Mouse (Mus musculus): ENCODE measurements around the gene Ebi3. TPM values are rescaled to one million over a fixed set of nuclear protein-coding genes. Genes with fewer than 3 reads are reported as not detected.
A peak's percentile ranks its signal among the peaks of the same experiment; 100 is the strongest.

Ebi3 gene
- polyA plus RNA-seq, 1 experiment from 2014 or later, result 2.2 TPM

GRCm38 (mm10) chr17:55954229-55954628 is 1.8 kb downstream of the Ebi3 start:
- no peak overlapping the region for H3K27ac ChIP-seq (replicated peaks; ENCODE audit: low read depth, low read length)
- DNase-seq (ENCODE audit: low spot score) (no peak), ATAC-seq (replicated peaks; ENCODE audit: insufficient number of reproducible peaks, low FRiP score, low TSS enrichment, low read depth) (no peak)
- H3K9ac ChIP-seq (replicated peaks; ENCODE audit: low read length), result no peak overlapping the region
- no peak overlapping the region for H3K4me3 ChIP-seq (ENCODE audit: low read depth, low read length)
- H3K4me1 ChIP-seq (ENCODE audit: control insufficient read depth, insufficient read depth, low read length), result no peaks in the 10 kb centered on the region
- WGBS, result 41% methylated on average over 16 of the region's 16 CpGs
- H3K36me3 ChIP-seq (replicated peaks; ENCODE audit: control insufficient read depth, insufficient read depth, low read depth, low read length), result no peaks in the 10 kb centered on the region
- no peak overlapping the region for H3K4me2 ChIP-seq (ENCODE audit: low read depth, low read length)
- no peaks in the 10 kb centered on the region for H3K9me3 ChIP-seq (replicated peaks; ENCODE audit: control insufficient read depth, low read length)
- peaks cover 2% of the 10 kb centered on the region; the same call in 1 of the 2 replicates for H3K27me3 ChIP-seq (ENCODE audit: control insufficient read depth, insufficient read depth, low read length)

DNA sequence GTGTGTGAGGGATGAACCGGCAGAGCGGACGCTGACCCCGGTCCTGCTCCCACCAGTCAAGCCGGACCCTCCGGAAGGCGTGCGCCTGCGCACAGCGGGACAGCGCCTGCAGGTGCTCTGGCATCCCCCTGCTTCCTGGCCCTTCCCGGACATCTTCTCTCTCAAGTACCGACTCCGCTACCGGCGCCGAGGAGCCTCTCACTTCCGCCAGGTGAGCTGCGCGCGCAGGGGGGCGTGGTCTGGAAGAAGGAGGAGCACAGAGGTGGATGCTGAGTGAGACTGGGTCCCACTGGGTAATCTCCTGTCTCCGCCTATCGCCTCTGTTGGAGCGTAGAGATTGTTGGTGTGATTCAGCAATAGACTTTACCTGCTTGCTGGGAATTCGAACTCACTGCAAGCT is 3.7 kb downstream of the Ebi3 start:
- Histone ChIP-seq H3K4me2 (ENCODE audit: low read depth, low read length) (peak overlapping the region; percentile 80), H3K4me1 (ENCODE audit: control insufficient read depth, insufficient read depth, low read length) (no peaks in the 10 kb centered on the region), H3K27ac (replicated peaks; ENCODE audit: low read depth, low read length) (no peak overlapping the region), H3K4me3 (ENCODE audit: low read depth, low read length) (peak overlapping the region; percentile 41), H3K36me3 (replicated peaks; ENCODE audit: control insufficient read depth, insufficient read depth, low read depth, low read length) (no peaks in the 10 kb centered on the region), H3K9me3 (replicated peaks; ENCODE audit: control insufficient read depth, low read length) (no peaks in the 10 kb centered on the region), H3K9ac (replicated peaks; ENCODE audit: low read length) (peak overlapping the region; percentile 51), H3K27me3 (ENCODE audit: control insufficient read depth, insufficient read depth, low read length) (peaks cover 2% of the 10 kb centered on the region; the same call in 1 of the 2 replicates)
- peak; percentile 78 for DNase-seq (ENCODE audit: low spot score)
- under 1% methylated on average over 26 of the region's 26 CpGs for whole genome bisulfite sequencing
- no peak for ATAC-seq (replicated peaks; ENCODE audit: insufficient number of reproducible peaks, low FRiP score, low TSS enrichment, low read depth)

- Histone ChIP-seq H3K27ac (replicated peaks; ENCODE audit: low read depth, low read length) (no peak overlapping the region), H3K9me3 (replicated peaks; ENCODE audit: control insufficient read depth, low read length) (no peaks in the 10 kb centered on the region), H3K4me3 (ENCODE audit: low read depth, low read length) (peak overlapping the region; percentile 41), H3K4me1 (ENCODE audit: control insufficient read depth, insufficient read depth, low read length) (no peaks in the 10 kb centered on the region), H3K4me2 (ENCODE audit: low read depth, low read length) (peak overlapping the region; percentile 80), H3K36me3 (replicated peaks; ENCODE audit: control insufficient read depth, insufficient read depth, low read depth, low read length) (no peaks in the 10 kb centered on the region), H3K27me3 (ENCODE audit: control insufficient read depth, insufficient read depth, low read length) (peaks cover 2% of the 10 kb centered on the region; the same call in 1 of the 2 replicates), H3K9ac (replicated peaks; ENCODE audit: low read length) (peak overlapping the region; percentile 51; the same call in 1 of the 2 replicates)
- DNase-seq (ENCODE audit: low spot score), result no peak
- no peak for ATAC-seq (replicated peaks; ENCODE audit: insufficient number of reproducible peaks, low FRiP score, low TSS enrichment, low read depth)
- WGBS, result 39% methylated on average over 6 of the region's 6 CpGs
Observed at GRCm38 (mm10) chr17:55956591-55956990, 4.2 kb downstream of the Ebi3 start.

- 13% methylated on average over 9 of the region's 9 CpGs for WGBS
- Histone ChIP-seq H3K27ac (replicated peaks; ENCODE audit: low read depth, low read length) (no peak overlapping the region), H3K9me3 (replicated peaks; ENCODE audit: control insufficient read depth, low read length) (no peaks in the 10 kb centered on the region), H3K4me3 (ENCODE audit: low read depth, low read length) (no peak overlapping the region), H3K4me1 (ENCODE audit: control insufficient read depth, insufficient read depth, low read length) (no peaks in the 10 kb centered on the region), H3K36me3 (replicated peaks; ENCODE audit: control insufficient read depth, insufficient read depth, low read depth, low read length) (no peaks in the 10 kb centered on the region), H3K9ac (replicated peaks; ENCODE audit: low read length) (no peak overlapping the region), H3K4me2 (ENCODE audit: low read depth, low read length) (no peak overlapping the region), H3K27me3 (ENCODE audit: control insufficient read depth, insufficient read depth, low read length) (peaks cover 2% of the 10 kb centered on the region; the same call in 1 of the 2 replicates)
- DNase-seq (ENCODE audit: low spot score) (peak; percentile 83), ATAC-seq (replicated peaks; ENCODE audit: insufficient number of reproducible peaks, low FRiP score, low TSS enrichment, low read depth) (0 out of 2 replicates have a peak, but pooled peaks have one; percentile 36)
Observed at GRCm38 (mm10) chr17:55957168-55957567, 4.7 kb downstream of the Ebi3 start.

DNA sequence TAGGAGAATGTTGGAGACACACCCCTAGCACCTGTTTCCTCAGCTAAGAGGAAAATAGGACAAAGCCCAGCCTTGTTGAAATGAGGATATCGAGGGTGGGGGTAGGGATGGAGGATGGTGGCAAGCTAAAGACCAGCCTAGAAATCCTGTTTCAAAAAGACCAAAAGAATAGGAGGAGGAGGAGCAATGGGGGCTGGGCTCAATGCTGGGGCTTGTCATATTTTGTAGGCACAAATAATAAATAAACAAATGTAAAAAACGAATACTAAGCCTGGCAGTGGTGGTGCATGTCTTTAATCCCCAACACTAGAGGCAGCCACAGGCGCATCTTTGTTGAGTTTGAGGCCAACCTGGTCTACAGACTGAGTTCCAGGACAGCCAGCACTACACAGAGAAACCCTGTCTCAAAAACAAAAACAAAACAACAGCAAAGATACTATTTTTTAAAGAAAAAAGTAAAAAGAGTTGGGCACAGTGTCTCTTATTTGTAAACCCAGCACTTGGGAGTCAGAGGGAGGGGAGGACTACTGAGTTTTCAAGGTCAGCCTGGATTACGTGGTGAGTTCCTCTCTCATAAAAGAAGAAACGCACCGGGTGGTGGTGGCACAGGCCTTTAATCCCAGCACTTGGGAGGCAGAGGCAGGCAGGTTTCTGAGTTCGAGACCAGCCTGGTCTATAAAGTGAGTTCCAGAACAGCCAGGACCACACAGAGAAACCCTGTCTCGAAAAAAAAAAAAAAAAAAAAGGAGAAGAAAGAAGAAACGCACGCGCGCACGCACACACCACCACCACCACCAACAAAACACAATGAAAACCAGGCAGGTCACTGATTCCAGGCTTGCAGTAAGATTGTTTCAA is 5.5 kb downstream of the Ebi3 start:
- no peak overlapping the region for H3K27ac ChIP-seq (replicated peaks; ENCODE audit: low read depth, low read length)
- ATAC-seq (replicated peaks; ENCODE audit: insufficient number of reproducible peaks, low FRiP score, low TSS enrichment, low read depth) (no peak), DNase-seq (ENCODE audit: low spot score) (no peak)
- no peaks in the 10 kb centered on the region for H3K9me3 ChIP-seq (replicated peaks; ENCODE audit: control insufficient read depth, low read length)
- H3K36me3 ChIP-seq (replicated peaks; ENCODE audit: control insufficient read depth, insufficient read depth, low read depth, low read length), result no peaks in the 10 kb centered on the region
- peak overlapping the region; percentile 54 for H3K4me3 ChIP-seq (ENCODE audit: low read depth, low read length)
- 81% methylated on average over 13 of the region's 13 CpGs for WGBS
- no peaks in the 10 kb centered on the region for H3K4me1 ChIP-seq (ENCODE audit: control insufficient read depth, insufficient read depth, low read length)
- H3K27me3 ChIP-seq (ENCODE audit: control insufficient read depth, insufficient read depth, low read length), result peaks cover 2% of the 10 kb centered on the region; the same call in 1 of the 2 replicates
- H3K9ac ChIP-seq (replicated peaks; ENCODE audit: low read length), result peak overlapping the region; percentile 63
- H3K4me2 ChIP-seq (ENCODE audit: low read depth, low read length), result peak overlapping the region; percentile 60

- peak overlapping the region; percentile 63 for H3K9ac ChIP-seq (replicated peaks; ENCODE audit: low read length)
- H3K4me1 ChIP-seq (ENCODE audit: control insufficient read depth, insufficient read depth, low read length), result no peaks in the 10 kb centered on the region
- H3K27ac ChIP-seq (replicated peaks; ENCODE audit: low read depth, low read length), result peak overlapping the region; percentile 28; the same call in 1 of the 2 replicates
- 27% methylated on average over 2 of the region's 2 CpGs for WGBS
- H3K4me2 ChIP-seq (ENCODE audit: low read depth, low read length), result peak overlapping the region; percentile 60
- DNase-seq (ENCODE audit: low spot score) (no peak), ATAC-seq (replicated peaks; ENCODE audit: insufficient number of reproducible peaks, low FRiP score, low TSS enrichment, low read depth) (no peak)
- H3K4me3 ChIP-seq (ENCODE audit: low read depth, low read length), result peak overlapping the region; percentile 54
- no peaks in the 10 kb centered on the region for H3K36me3 ChIP-seq (replicated peaks; ENCODE audit: control insufficient read depth, insufficient read depth, low read depth, low read length)
- H3K9me3 ChIP-seq (replicated peaks; ENCODE audit: control insufficient read depth, low read length), result no peaks in the 10 kb centered on the region
- peaks cover 2% of the 10 kb centered on the region; the same call in 1 of the 2 replicates for H3K27me3 ChIP-seq (ENCODE audit: control insufficient read depth, insufficient read depth, low read length)
Observed at GRCm38 (mm10) chr17:55958584-55958886, 6.1 kb downstream of the Ebi3 start.

GRCm38 (mm10) chr17:55958918-55959728 is 6.7 kb downstream of the Ebi3 start, which contains the start of gene Yju2:
Yju2 (plus strand) TSS chr17:55959099.
- Histone ChIP-seq H3K4me1 (ENCODE audit: control insufficient read depth, insufficient read depth, low read length) (no peaks in the 10 kb centered on the region), H3K27me3 (ENCODE audit: control insufficient read depth, insufficient read depth, low read length) (peaks cover 2% of the 10 kb centered on the region; the same call in 1 of the 2 replicates), H3K9ac (replicated peaks; ENCODE audit: low read length) (peak within 1 kb of the TSS; percentile 65), H3K4me3 (ENCODE audit: low read depth, low read length) (peak within 1 kb of the TSS; percentile 54), H3K4me2 (ENCODE audit: low read depth, low read length) (peak within 1 kb of the TSS; percentile 60), H3K9me3 (replicated peaks; ENCODE audit: control insufficient read depth, low read length) (no peaks in the 10 kb centered on the region), H3K27ac (replicated peaks; ENCODE audit: low read depth, low read length) (peak within 1 kb of the TSS; percentile 86), H3K36me3 (replicated peaks; ENCODE audit: control insufficient read depth, insufficient read depth, low read depth, low read length) (no peaks in the 10 kb centered on the region; the same call in 1 of the 2 replicates)
- under 1% methylated on average over 44 of the region's 46 CpGs for WGBS
- ATAC-seq (replicated peaks; ENCODE audit: insufficient number of reproducible peaks, low FRiP score, low TSS enrichment, low read depth) (peak; percentile 86), DNase-seq (ENCODE audit: low spot score) (peak; percentile 96)
